Mouse (Mus musculus): Measurements from ENCODE around the gene Stk11ip. TPM values are rescaled to one million over a fixed set of nuclear protein-coding genes. Genes with fewer than 3 reads are reported as not detected.

Stk11ip gene
- 29.3 and 29.8 TPM in 2 replicates for polyA plus RNA-seq (2012; rRNA removed)

- WGBS = under 1% methylated on average over 46 of the region's 46 CpGs
Measured at GRCm38 (mm10) chr1:75521321-75522031, at the start of gene Stk11ip. Gene Stk11ip, plus strand, starts transcription at chr1:75521529.

DNA sequence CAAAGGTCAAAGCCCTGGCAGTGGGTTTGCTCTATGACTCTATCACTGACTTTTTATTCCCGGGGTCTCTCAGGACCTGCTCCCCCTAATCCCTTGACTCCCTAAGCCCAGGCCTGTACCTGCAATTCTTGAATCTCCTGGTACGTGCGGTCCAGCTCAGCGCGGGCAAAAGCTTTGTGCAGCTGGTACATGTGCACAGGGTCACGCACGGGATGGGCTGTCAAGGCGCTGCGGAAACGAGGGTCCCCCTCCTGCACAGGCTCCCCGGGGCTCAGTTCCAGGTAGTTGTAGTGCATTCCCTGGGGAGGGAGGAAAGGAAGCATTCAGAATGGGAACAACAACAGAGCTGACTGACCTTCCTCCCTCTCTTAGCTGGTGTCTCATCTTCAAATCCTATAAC lies 44.9 kb upstream of the Stk11ip start:
- no peak for TF ChIP-seq CTCF (IDR thresholded peaks at IDR 0.05; ENCODE audit: borderline replicate concordance, insufficient read depth, low read depth, low read length)
- TF ChIP-seq POLR2A (IDR thresholded peaks at IDR 0.05; ENCODE audit: borderline replicate concordance, insufficient read depth, low read length) = no peak
- WGBS = 93% methylated on average over 11 of the region's 11 CpGs
- Histone ChIP-seq H3K27ac (ENCODE audit: insufficient read depth, low read length) (no peak overlapping the region), H3K4me3 (replicated peaks; ENCODE audit: insufficient read depth, low read depth, low read length) (no peak overlapping the region), H3K4me1 (ENCODE audit: control insufficient read depth, insufficient read depth, low read length) (peaks cover 8% of the 10 kb centered on the region; the same call in 1 of the 2 replicates), H3K27me3 (ENCODE audit: control insufficient read depth, insufficient read depth, low read length) (no peaks in the 10 kb centered on the region)
- DNase-seq = no peak

More at GRCm38 (mm10) chr1:75521321-75522031, at the start of gene Stk11ip:
- H3K4me3 ChIP-seq (replicated peaks; ENCODE audit: insufficient read depth, low read depth, low read length) = peak within 1 kb of the TSS; percentile 92
- peak; percentile 90 to 93 for DNase-seq
- no peak for TF ChIP-seq CTCF (IDR thresholded peaks at IDR 0.05; ENCODE audit: borderline replicate concordance, insufficient read depth, low read depth, low read length)
- TF ChIP-seq POLR2A (IDR thresholded peaks at IDR 0.05; ENCODE audit: borderline replicate concordance, insufficient read depth, low read length) = peak; percentile 85; the same call in 1 of the 2 replicates
- H3K4me1 ChIP-seq (ENCODE audit: control insufficient read depth, insufficient read depth, low read length) = no peaks in the 10 kb centered on the region; the same call in 1 of the 2 replicates
- H3K27ac ChIP-seq (ENCODE audit: insufficient read depth, low read length) = peak within 1 kb of the TSS; percentile 46; the same call in 1 of the 2 replicates
- H3K27me3 ChIP-seq (ENCODE audit: control insufficient read depth, insufficient read depth, low read length) = no peaks in the 10 kb centered on the region

GRCm38 (mm10) chr1:75477264-75477965 lies 43.9 kb upstream of the Stk11ip start:
- peaks cover 10% of the 10 kb centered on the region; the same call in 1 of the 2 replicates for H3K4me1 ChIP-seq (ENCODE audit: control insufficient read depth, insufficient read depth, low read length)
- TF ChIP-seq CTCF (IDR thresholded peaks at IDR 0.05; ENCODE audit: borderline replicate concordance, insufficient read depth, low read depth, low read length) (peak; percentile 68), POLR2A (IDR thresholded peaks at IDR 0.05; ENCODE audit: borderline replicate concordance, insufficient read depth, low read length) (no peak)
- 0 out of 2 replicates have a peak overlapping the region, but pooled peaks have one; percentile 4 for H3K27ac ChIP-seq (ENCODE audit: insufficient read depth, low read length)
- DNase-seq = peak; percentile 92 to 96
- H3K4me3 ChIP-seq (replicated peaks; ENCODE audit: insufficient read depth, low read depth, low read length) = peak overlapping the region; percentile 56
- no peaks in the 10 kb centered on the region for H3K27me3 ChIP-seq (ENCODE audit: control insufficient read depth, insufficient read depth, low read length)
- 4% methylated on average over 35 of the region's 35 CpGs for WGBS

DNA sequence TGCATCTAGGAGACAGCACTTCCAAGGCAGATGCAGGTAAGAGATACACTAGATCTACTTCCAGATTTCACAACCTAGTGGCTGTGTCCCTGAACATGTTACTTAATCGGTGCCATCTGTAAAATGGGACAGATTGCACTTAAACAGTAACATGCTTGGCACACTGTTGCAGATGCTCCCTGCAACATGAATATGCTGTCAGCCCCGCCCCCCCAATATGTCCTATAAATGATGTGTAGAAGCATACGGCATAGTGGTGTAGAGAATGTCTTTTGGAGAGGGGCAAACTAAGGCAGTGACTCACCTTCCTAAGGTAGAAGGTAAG lies 43.4 kb upstream of the Stk11ip start:
- H3K4me3 ChIP-seq (replicated peaks; ENCODE audit: insufficient read depth, low read depth, low read length) = peak overlapping the region; percentile 29
- H3K4me1 ChIP-seq (ENCODE audit: control insufficient read depth, insufficient read depth, low read length) = peaks cover 12% of the 10 kb centered on the region
- DNase-seq = no peak
- H3K27me3 ChIP-seq (ENCODE audit: control insufficient read depth, insufficient read depth, low read length) = no peaks in the 10 kb centered on the region
- TF ChIP-seq POLR2A (IDR thresholded peaks at IDR 0.05; ENCODE audit: borderline replicate concordance, insufficient read depth, low read length) = no peak
- TF ChIP-seq CTCF (IDR thresholded peaks at IDR 0.05; ENCODE audit: borderline replicate concordance, insufficient read depth, low read depth, low read length) = no peak
- WGBS = 37% methylated on average over 3 of the region's 3 CpGs
- H3K27ac ChIP-seq (ENCODE audit: insufficient read depth, low read length) = no peak overlapping the region

GRCm38 (mm10) chr1:75478497-75478896 lies 42.8 kb upstream of the Stk11ip start:
- no peaks in the 10 kb centered on the region for H3K27me3 ChIP-seq (ENCODE audit: control insufficient read depth, insufficient read depth, low read length)
- H3K4me3 ChIP-seq (replicated peaks; ENCODE audit: insufficient read depth, low read depth, low read length) = peak overlapping the region; percentile 85
- H3K4me1 ChIP-seq (ENCODE audit: control insufficient read depth, insufficient read depth, low read length) = peaks cover 15% of the 10 kb centered on the region
- TF ChIP-seq POLR2A (IDR thresholded peaks at IDR 0.05; ENCODE audit: borderline replicate concordance, insufficient read depth, low read length) (no peak), CTCF (IDR thresholded peaks at IDR 0.05; ENCODE audit: borderline replicate concordance, insufficient read depth, low read depth, low read length) (no peak)
- peak overlapping the region; percentile 92; the same call in 1 of the 2 replicates for H3K27ac ChIP-seq (ENCODE audit: insufficient read depth, low read length)
- peak in 1 of 2 experiments; percentile 52 for DNase-seq
- WGBS = 1% methylated on average over 24 of the region's 25 CpGs

DNA sequence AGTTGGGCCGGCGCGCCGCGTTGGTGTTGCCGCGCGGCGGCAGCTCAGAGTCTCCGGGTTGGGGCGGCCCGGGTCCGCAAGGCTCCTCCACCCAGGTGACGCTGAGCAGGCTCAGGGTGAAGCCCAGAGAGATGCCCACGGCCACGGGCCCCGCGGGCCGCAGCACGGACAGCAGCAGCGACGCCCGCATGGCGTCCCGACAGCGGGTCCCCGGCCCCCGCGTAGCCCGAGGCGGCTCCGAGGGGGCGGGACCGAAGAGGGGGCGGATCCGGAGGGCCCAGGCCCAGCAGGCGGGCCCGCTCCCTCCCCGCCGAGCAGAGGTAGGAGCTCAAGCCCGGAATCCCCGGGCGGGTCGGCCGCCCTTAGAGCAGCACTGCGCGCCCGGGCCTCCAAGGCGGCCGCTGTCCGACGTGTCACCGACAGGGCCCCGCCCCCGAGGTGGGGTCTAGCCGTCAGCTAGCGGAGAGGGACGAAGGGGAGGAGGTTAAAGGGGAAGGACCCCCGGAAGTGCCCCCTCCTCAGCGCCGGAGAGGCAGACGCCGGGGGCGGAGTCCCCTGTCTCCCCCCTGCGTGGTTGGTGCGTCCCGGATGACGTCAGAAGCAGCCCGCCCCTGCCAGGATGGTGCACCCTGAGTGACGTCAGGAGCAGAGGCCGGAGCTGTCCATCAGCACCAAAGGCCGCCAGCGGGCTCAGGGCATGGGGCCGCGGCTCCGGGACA lies 42.3 kb upstream of the Stk11ip start, which contains the start of the genes Chpf and Tmem198:
Gene Chpf (minus strand): TSS at position 392 of the 719 bp plus-strand sequence.
Gene Tmem198 (plus strand): TSS at position 617 of the 719 bp plus-strand sequence.
- 1% methylated on average over 65 of the region's 76 CpGs for WGBS
- peaks cover 16% of the 10 kb centered on the region for H3K4me1 ChIP-seq (ENCODE audit: control insufficient read depth, insufficient read depth, low read length)
- TF ChIP-seq POLR2A (IDR thresholded peaks at IDR 0.05; ENCODE audit: borderline replicate concordance, insufficient read depth, low read length) (peak; percentile 92), CTCF (IDR thresholded peaks at IDR 0.05; ENCODE audit: borderline replicate concordance, insufficient read depth, low read depth, low read length) (no peak)
- H3K27ac ChIP-seq (ENCODE audit: insufficient read depth, low read length) = peak within 1 kb of the TSS; percentile 92
- H3K27me3 ChIP-seq (ENCODE audit: control insufficient read depth, insufficient read depth, low read length) = no peaks in the 10 kb centered on the region
- peak; percentile 99 for DNase-seq
- peak within 1 kb of the TSS; percentile 85 for H3K4me3 ChIP-seq (replicated peaks; ENCODE audit: insufficient read depth, low read depth, low read length)

DNA sequence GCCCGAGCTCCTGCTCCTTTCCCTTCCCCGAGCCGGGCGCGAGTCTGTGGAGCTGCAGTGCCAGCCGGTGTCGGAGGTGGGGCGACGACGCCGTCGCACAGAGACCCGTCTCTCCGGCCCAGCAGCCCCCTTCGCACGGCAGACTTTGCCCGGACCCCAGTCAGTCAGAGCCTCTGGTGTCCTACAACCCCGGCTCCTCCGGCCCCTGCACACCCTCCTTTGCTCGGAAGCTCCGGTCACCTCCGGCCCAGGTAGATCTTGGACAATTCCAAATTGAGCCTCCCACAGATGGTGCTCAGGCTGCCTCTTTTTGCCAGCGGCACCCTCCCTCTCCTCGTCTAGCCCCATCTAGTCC lies 41.7 kb upstream of the Stk11ip start:
- H3K27me3 ChIP-seq (ENCODE audit: control insufficient read depth, insufficient read depth, low read length) = no peaks in the 10 kb centered on the region
- peak overlapping the region; percentile 85 for H3K4me3 ChIP-seq (replicated peaks; ENCODE audit: insufficient read depth, low read depth, low read length)
- WGBS = 2% methylated on average over 24 of the region's 24 CpGs
- TF ChIP-seq CTCF (IDR thresholded peaks at IDR 0.05; ENCODE audit: borderline replicate concordance, insufficient read depth, low read depth, low read length) (no peak), POLR2A (IDR thresholded peaks at IDR 0.05; ENCODE audit: borderline replicate concordance, insufficient read depth, low read length) (no peak)
- peak overlapping the region; percentile 92 for H3K27ac ChIP-seq (ENCODE audit: insufficient read depth, low read length)
- no peak for DNase-seq
- H3K4me1 ChIP-seq (ENCODE audit: control insufficient read depth, insufficient read depth, low read length) = peaks cover 16% of the 10 kb centered on the region
